Mouse (Mus musculus) lung, postnatal 0 days (tissue): ENCODE data around the gene Glra2. TPM values are rescaled to one million over a fixed set of nuclear protein-coding genes. Genes with fewer than 3 reads are reported as not detected.
"Not testable (repeated sequence)": the region's sequence is repeated elsewhere in the genome, so short reads cannot be mapped to it uniquely, and the experiment has no call there.

Experiments
- ATAC-seq: fragments of 200-750 bp; cut with Nextera tagmentation; 2 replicates; pipeline ENCODE4 v1.8.0; 2017; ENCODE audit warnings: moderate library complexity
- DNase-seq: peaks from one replicate; pipeline ENCODE4 v3.0.0-alpha.2; 2016; ENCODE audit warnings: low spot score
- H3K27ac ChIP-seq: fragments of 300-500 bp; sonication (generic); 2 replicates; pipeline ENCODE4 v1.5.1; 2014; ENCODE audit warnings: antibody characterized with exemption, mild to moderate bottlenecking, low read length, mixed read lengths
- H3K27me3 ChIP-seq: fragments of 300-500 bp; sonication (generic); replicated peaks from 2 replicates; pipeline ENCODE4 v1.6.1; 2014; ENCODE audit warnings: low read length, mixed read lengths; ENCODE audit not compliant: insufficient read depth
- H3K36me3 ChIP-seq: fragments of 300-500 bp; sonication (generic); 2 replicates; pipeline ENCODE4 v1.6.1; 2014; ENCODE audit warnings: low read length, mixed read lengths; ENCODE audit not compliant: insufficient read depth
- H3K4me1 ChIP-seq: fragments of 300-500 bp; sonication (generic); 2 replicates; pipeline ENCODE4 v1.6.1; 2014; ENCODE audit warnings: antibody characterized with exemption, low read depth, low read length, mixed read lengths; ENCODE audit not compliant: insufficient read depth
- H3K4me2 ChIP-seq: fragments of 300-500 bp; sonication (generic); replicated peaks from 2 replicates; pipeline ENCODE4 v1.6.1; 2014; ENCODE audit warnings: low read depth, mild to moderate bottlenecking, low read length, moderate library complexity, mixed read lengths
- H3K4me3 ChIP-seq: fragments of 300-500 bp; sonication (generic); 2 replicates; pipeline ENCODE4 v1.5.1; 2014; ENCODE audit warnings: low read depth, low read length
- H3K9ac ChIP-seq: fragments of 300-500 bp; sonication (generic); replicated peaks from 2 replicates; pipeline ENCODE4 v1.6.1; 2014; ENCODE audit warnings: low read depth, mild to moderate bottlenecking
- H3K9me3 ChIP-seq: fragments of 300-500 bp; sonication (generic); 2 replicates; pipeline ENCODE4 v1.6.1; 2016; ENCODE audit warnings: low read length, mixed read lengths
- CTCF ChIP-seq: IDR thresholded peaks from 2 replicates; pipeline ENCODE4 v1.5.1; 2016; ENCODE audit warnings: antibody characterized with exemption, mild to moderate bottlenecking
- EP300 ChIP-seq: IDR thresholded peaks from 2 replicates; pipeline ENCODE4 v1.6.1; 2016; ENCODE audit warnings: antibody characterized with exemption, mild to moderate bottlenecking, control low read depth
- WGBS: fragments of 180-500 bp; shearing (Covaris S2); extraction: QIAGEN DNeasy Blood & Tissue Kit; methylation state at CpG from one replicate; pipeline ENCODE4 v1.1.7; 2014; 5-methylcytosine and 5-hydroxymethylcytosine counted together
- polyA plus RNA-seq: library from polyadenylated mRNA; unstranded; fragments of >200 nt; fragmentation: Nextera tagmentation; extraction: Ambion mirVana; gene quantifications from 2 replicates; pipeline ENCODE4 v1.2.1, GENCODE M21; 2015

The Glra2 gene
- not detected in 2 replicates for polyA plus RNA-seq

GRCm38 (mm10) chrX:165326939-165327698, at the start of gene Glra2:
Gene Glra2, minus strand, starts transcription at chrX:165327393.
- Histone ChIP-seq H3K4me2 (no peak within 1 kb of the TSS), H3K9ac (no peak within 1 kb of the TSS), H3K9me3 (no peaks in the 10 kb centered on the region), H3K27ac (no peak within 1 kb of the TSS), H3K27me3 (no peaks in the 10 kb centered on the region), H3K36me3 (no peaks in the 10 kb centered on the region), H3K4me1 (no peaks in the 10 kb centered on the region), H3K4me3 (no peak within 1 kb of the TSS)
- ATAC-seq (no peak), DNase-seq (peak; percentile 14)
- TF ChIP-seq CTCF (no peak), EP300 (no peak)
- 15% methylated on average over 12 of the region's 12 CpGs for WGBS

DNA sequence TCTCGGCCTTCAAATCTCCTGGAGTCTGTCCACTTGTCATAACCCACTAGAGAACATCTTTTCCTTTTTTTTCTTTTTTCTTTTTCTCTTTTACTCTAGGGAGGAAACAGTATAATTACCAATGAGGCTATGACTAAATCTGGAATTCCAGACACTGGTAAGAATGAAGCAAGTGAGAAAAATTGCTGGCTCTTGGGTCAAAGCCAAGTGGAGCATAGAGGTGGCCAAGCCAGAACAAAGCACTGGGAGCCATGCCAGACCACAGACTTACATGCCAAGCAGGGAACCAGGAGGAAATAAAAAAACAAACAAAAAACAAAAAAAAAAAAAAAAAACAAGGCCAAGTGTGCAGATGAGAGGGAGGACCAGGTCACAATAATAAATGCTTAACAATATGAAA, 35.6 kb upstream of the Glra2 start:
- H3K4me2 ChIP-seq: no peak overlapping the region
- H3K4me1 ChIP-seq: no peaks in the 10 kb centered on the region
- 36% methylated on average over 1 of the region's 1 CpGs for WGBS
- ATAC-seq (no peak), DNase-seq (no peak)
- no peaks in the 10 kb centered on the region for H3K27me3 ChIP-seq
- H3K9me3 ChIP-seq: no peaks in the 10 kb centered on the region
- no peak overlapping the region for H3K4me3 ChIP-seq
- H3K9ac ChIP-seq: no peak overlapping the region
- H3K36me3 ChIP-seq: no peaks in the 10 kb centered on the region
- TF ChIP-seq CTCF (no peak), EP300 (no peak)
- H3K27ac ChIP-seq: no peak overlapping the region

DNA sequence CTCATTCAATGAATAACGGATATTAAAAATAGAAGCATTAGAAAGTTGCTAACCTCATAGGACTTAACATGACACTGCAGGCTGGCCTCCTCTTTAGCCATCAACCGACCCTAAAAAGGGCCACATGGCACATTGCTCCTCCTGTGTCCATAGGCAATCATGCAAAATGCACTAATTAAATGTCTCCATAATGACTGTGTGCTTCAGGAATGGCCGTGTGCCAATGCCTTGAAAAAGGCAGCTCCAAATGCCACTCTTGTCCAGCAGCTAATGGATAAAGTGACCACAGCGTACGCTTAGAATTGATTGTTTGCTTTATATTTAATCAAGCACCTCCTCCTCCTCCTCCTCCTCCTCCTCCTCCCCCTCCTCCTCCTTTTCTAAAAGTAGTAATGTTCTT, 17.4 kb upstream of the Glra2 start:
- H3K4me2 ChIP-seq: no peak overlapping the region
- H3K27ac ChIP-seq: no peak overlapping the region
- no peaks in the 10 kb centered on the region for H3K36me3 ChIP-seq
- ATAC-seq (no peak), DNase-seq (no peak)
- H3K27me3 ChIP-seq: no peaks in the 10 kb centered on the region
- no peak for TF ChIP-seq EP300
- TF ChIP-seq CTCF: no peak
- no peaks in the 10 kb centered on the region for H3K9me3 ChIP-seq
- no peaks in the 10 kb centered on the region for H3K4me1 ChIP-seq
- no peak overlapping the region for H3K9ac ChIP-seq
- WGBS: 83% methylated on average over 5 of the region's 5 CpGs
- no peak overlapping the region for H3K4me3 ChIP-seq

DNA sequence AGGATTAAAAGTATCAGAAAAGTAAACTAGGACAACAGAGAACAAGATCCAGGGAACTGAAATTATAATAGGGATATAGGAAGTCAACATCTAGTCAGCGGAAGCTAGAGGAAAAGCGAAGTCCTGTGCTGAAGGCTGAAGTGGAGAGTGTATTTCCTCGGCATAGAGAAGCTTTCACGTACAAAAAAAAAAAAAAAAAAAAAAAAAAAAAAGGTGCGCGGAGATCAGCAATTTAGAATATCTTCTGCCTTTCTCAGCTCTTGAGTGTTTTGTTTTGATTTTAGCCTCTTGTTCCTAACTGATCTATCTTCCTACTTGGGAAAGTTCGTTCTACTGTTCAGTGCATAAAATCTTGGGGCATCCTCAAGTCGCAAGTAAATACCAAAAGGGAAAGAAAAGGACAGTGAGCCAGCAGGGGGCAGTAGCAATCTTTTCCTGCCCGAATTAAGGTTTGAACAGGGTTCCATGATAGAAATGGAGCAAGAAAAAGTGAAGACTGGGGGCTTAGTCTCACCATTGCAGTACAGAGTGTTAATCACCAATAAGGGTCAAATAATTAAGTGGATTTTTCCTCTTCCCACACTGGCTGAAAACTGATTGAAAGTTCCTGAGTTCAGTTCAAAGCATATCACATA, 623 bp upstream of the Glra2 start:
- no peak for DNase-seq
- Histone ChIP-seq H3K27ac (no peak overlapping the region), H3K9me3 (no peaks in the 10 kb centered on the region), H3K27me3 (no peaks in the 10 kb centered on the region), H3K9ac (no peak overlapping the region), H3K4me2 (no peak overlapping the region), H3K4me3 (no peak overlapping the region), H3K4me1 (no peaks in the 10 kb centered on the region), H3K36me3 (no peaks in the 10 kb centered on the region)
- 19% methylated on average over 9 of the region's 9 CpGs for WGBS
- TF ChIP-seq CTCF (0 out of 2 replicates have a peak, but pooled peaks have one; percentile 6), EP300 (no peak)
- ATAC-seq: no peak

- no peaks in the 10 kb centered on the region for H3K4me1 ChIP-seq
- WGBS: 63% methylated on average over 1 of the region's 1 CpGs
- H3K27ac ChIP-seq: no peak overlapping the region
- H3K36me3 ChIP-seq: no peaks in the 10 kb centered on the region
- ATAC-seq (no peak), DNase-seq (no peak)
- H3K4me3 ChIP-seq: no peak overlapping the region
- no peak overlapping the region for H3K4me2 ChIP-seq
- no peaks in the 10 kb centered on the region for H3K9me3 ChIP-seq
- H3K27me3 ChIP-seq: no peaks in the 10 kb centered on the region
- no peak for TF ChIP-seq EP300
- peak; percentile 40 for TF ChIP-seq CTCF
- H3K9ac ChIP-seq: no peak overlapping the region
Measured at GRCm38 (mm10) chrX:165193550-165193949, 133.6 kb downstream of the Glra2 start.

DNA sequence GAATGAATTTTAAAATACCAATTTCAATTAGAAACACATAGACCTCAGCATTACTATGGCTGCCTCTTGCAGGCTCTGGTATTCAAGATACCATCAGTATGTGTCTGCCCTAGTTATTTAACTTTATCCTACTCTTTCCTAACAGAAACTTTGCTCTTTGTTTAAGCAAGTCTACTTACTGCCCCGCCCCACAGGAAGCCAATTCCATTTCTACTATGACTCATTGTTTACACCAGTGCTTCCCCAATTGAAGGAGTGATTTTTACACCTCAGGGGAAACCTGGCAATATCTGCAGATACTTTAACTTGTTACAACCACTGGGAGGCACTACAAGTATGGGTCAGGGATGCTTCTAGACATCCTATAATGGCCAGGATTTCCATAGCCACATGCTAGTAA, 136.0 kb downstream of the Glra2 start:
- no peaks in the 10 kb centered on the region for H3K9me3 ChIP-seq
- H3K4me2 ChIP-seq: no peak overlapping the region
- ATAC-seq (peak; percentile 53), DNase-seq (peak; percentile 45)
- no peak overlapping the region for H3K4me3 ChIP-seq
- no peaks in the 10 kb centered on the region for H3K27me3 ChIP-seq
- H3K36me3 ChIP-seq: no peaks in the 10 kb centered on the region
- H3K9ac ChIP-seq: no peak overlapping the region
- no peak overlapping the region for H3K27ac ChIP-seq
- TF ChIP-seq EP300 (peak; percentile 21; the same call in 1 of the 2 replicates), CTCF (peak; percentile 40)
- 37% methylated on average over 1 of the region's 1 CpGs for WGBS
- no peaks in the 10 kb centered on the region for H3K4me1 ChIP-seq

- not testable (repeated sequence) for H3K27ac ChIP-seq, H3K36me3 ChIP-seq, H3K9ac ChIP-seq, H3K9me3 ChIP-seq, ATAC-seq, H3K4me1 ChIP-seq, H3K4me2 ChIP-seq, H3K27me3 ChIP-seq, H3K4me3 ChIP-seq, DNase-seq
- 90% methylated on average over 2 of the region's 2 CpGs for WGBS
Measured at GRCm38 (mm10) chrX:165182948-165183347, 144.2 kb downstream of the Glra2 start.
